8 mouse cellular contexts compared by ENCODE assay signal in genomic region chr2:163420366-163420886, GRCm38 (mm10). TPM values are rescaled to one million over a fixed set of nuclear protein-coding genes. Genes with fewer than 3 reads are reported as not detected.
DNase-seq lines count a peak whose midpoint lies in the region; ATAC-seq and TF ChIP-seq lines count a peak whose summit lies in the region.

No protein-coding gene starts in this region.

- H3K9me3 ChIP-seq in hindbrain, embryonic 12.5 days (replicated peaks), result no peaks in the 10 kb centered on the region
- no peaks in the 10 kb centered on the region for H3K9me3 ChIP-seq in midbrain, embryonic 10.5 days (replicated peaks)

- no peak for TF ChIP-seq CTCF in layer of hippocampus, adult 2 months (conservative IDR thresholded peaks at IDR 0.05)
- no peak for TF ChIP-seq CTCF in bone marrow, adult 2 months (IDR thresholded peaks at IDR 0.05; ENCODE audit: control insufficient read depth, insufficient read depth, low read length)

- H3K4me2 ChIP-seq in hindbrain, embryonic 12.5 days (replicated peaks), result peak overlapping the region; percentile 74

- 8% methylated on average over 10 of the region's 10 CpGs for WGBS in bone marrow, adult 2 months
- WGBS in hindbrain, embryonic 12.5 days, result 36% methylated on average over 10 of the region's 10 CpGs
- WGBS in midbrain, embryonic 10.5 days, result 43% methylated on average over 10 of the region's 10 CpGs

- H3K27ac ChIP-seq in layer of hippocampus, adult 2 months, result peak overlapping the region; percentile 89
- peak overlapping the region; percentile 21; the same call in 1 of the 2 replicates for H3K27ac ChIP-seq in bone marrow, adult 2 months (ENCODE audit: control insufficient read depth, insufficient read depth, low read depth, low read length, poor library complexity)
- H3K27ac ChIP-seq in hindbrain, embryonic 12.5 days, result no peak overlapping the region
- H3K27ac ChIP-seq in midbrain, embryonic 10.5 days (replicated peaks), result peak overlapping the region; percentile 90

- no peak for ATAC-seq in hindbrain, embryonic 12.5 days (ENCODE audit: low FRiP score)

- DNase-seq in layer of hippocampus, adult 2 months (ENCODE audit: low spot score in 2 of 2), result no peak
- no peak for DNase-seq in layer of hippocampus, postnatal 14 days (ENCODE audit: low spot score in 2 of 2)
- DNase-seq in midbrain, embryonic 10.5 days (ENCODE audit: low spot score), result no peak
- no peak for DNase-seq in embryo, embryonic 10 days (ENCODE audit: low spot score)
- DNase-seq in spleen, postnatal 4 days (ENCODE audit: low spot score in 2 of 2), result no peak
- no peak for DNase-seq in thymus, postnatal 0 days (ENCODE audit: low spot score)

- no peak for TF ChIP-seq POLR2A in bone marrow, adult 2 months (IDR thresholded peaks at IDR 0.05; ENCODE audit: borderline replicate concordance, control insufficient read depth, low read depth, low read length)

- H3K4me1 ChIP-seq in bone marrow, adult 2 months (ENCODE audit: control insufficient read depth, insufficient read depth, low read length), result peaks cover 3% of the 10 kb centered on the region; the same call in 1 of the 2 replicates
- peaks cover 27% of the 10 kb centered on the region for H3K4me1 ChIP-seq in hindbrain, embryonic 12.5 days
- H3K4me1 ChIP-seq in midbrain, embryonic 10.5 days, result peaks cover 28% of the 10 kb centered on the region

- H3K4me3 ChIP-seq in layer of hippocampus, adult 2 months, result peak overlapping the region; percentile 92
- peak overlapping the region; percentile 85 for H3K4me3 ChIP-seq in bone marrow, adult 2 months (replicated peaks; ENCODE audit: control insufficient read depth, low read depth, low read length)
- peak overlapping the region; percentile 98 for H3K4me3 ChIP-seq in hindbrain, embryonic 12.5 days
- H3K4me3 ChIP-seq in midbrain, embryonic 10.5 days, result peak overlapping the region; percentile 97

- no peaks in the 10 kb centered on the region for H3K36me3 ChIP-seq in hindbrain, embryonic 12.5 days
- H3K36me3 ChIP-seq in midbrain, embryonic 10.5 days, result peaks cover 14% of the 10 kb centered on the region

- no peaks in the 10 kb centered on the region for H3K27me3 ChIP-seq in hindbrain, embryonic 12.5 days
- H3K27me3 ChIP-seq in midbrain, embryonic 10.5 days (ENCODE audit: low read depth, poor library complexity, severe bottlenecking), result no peaks in the 10 kb centered on the region

- H3K9ac ChIP-seq in hindbrain, embryonic 12.5 days, result peak overlapping the region; percentile 76

RNA-seq across cellular contexts. Expression of gene Oser1, which starts 4.1 kb away (rescaled TPM):
- total RNA-seq in layer of hippocampus, adult 2 months (2021), result 10 to 100 TPM; 17.1 to 17.2 TPM
- 10 to 100 TPM; 17.8 to 19.5 TPM for total RNA-seq in layer of hippocampus, postnatal 14 days (2021)
- 34.1 and 70.4 TPM in 2 replicates for polyA plus RNA-seq in bone marrow, adult 2 months (2011; ENCODE audit: insufficient read depth, insufficient read length, low replicate concordance, missing spikeins)
- polyA plus RNA-seq in hindbrain, embryonic 12.5 days (2016; fragmentation: Nextera tagmentation; extraction: Ambion mirVana), result 67.9 and 70.8 TPM in 2 replicates
- 92.7 and 99.9 TPM in 2 replicates for polyA plus RNA-seq in midbrain, embryonic 10.5 days (2016; fragmentation: Nextera tagmentation; extraction: Ambion mirVana)
- polyA plus RNA-seq in thymus, postnatal 0 days (2015; fragmentation: Nextera tagmentation; extraction: Ambion mirVana), result 86.6 and 89.2 TPM in 2 replicates

RNA-seq across cellular contexts. Expression of gene Gdap1l1, which starts 17.9 kb away (rescaled TPM):
- total RNA-seq in layer of hippocampus, adult 2 months (2021), result 10 to 100 TPM; 61.5 to 70.7 TPM
- total RNA-seq in layer of hippocampus, postnatal 14 days (2021), result 10 to 100 TPM; 76.6 to 80.3 TPM
- not detected in 2 replicates for polyA plus RNA-seq in bone marrow, adult 2 months (2011; ENCODE audit: insufficient read depth, insufficient read length, low replicate concordance, missing spikeins)
- 68.7 and 70.1 TPM in 2 replicates for polyA plus RNA-seq in hindbrain, embryonic 12.5 days (2016; fragmentation: Nextera tagmentation; extraction: Ambion mirVana)
- 20.0 and 30.2 TPM in 2 replicates for polyA plus RNA-seq in midbrain, embryonic 10.5 days (2016; fragmentation: Nextera tagmentation; extraction: Ambion mirVana)
- 0.41 and 0.44 TPM in 2 replicates for polyA plus RNA-seq in thymus, postnatal 0 days (2015; fragmentation: Nextera tagmentation; extraction: Ambion mirVana)

RNA-seq across cellular contexts. Expression of gene Jph2, which starts 22.6 kb away (rescaled TPM):
- under 1 TPM; 0.41 to 0.54 TPM for total RNA-seq in layer of hippocampus, adult 2 months (2021)
- total RNA-seq in layer of hippocampus, postnatal 14 days (2021), result under 1 TPM; 0.46 to 0.64 TPM
- 0.23 TPM in 1 of 2 replicates, not detected in the other for polyA plus RNA-seq in bone marrow, adult 2 months (2011; ENCODE audit: insufficient read depth, insufficient read length, low replicate concordance, missing spikeins)
- polyA plus RNA-seq in hindbrain, embryonic 12.5 days (2016; fragmentation: Nextera tagmentation; extraction: Ambion mirVana), result 0.76 and 1.2 TPM in 2 replicates
- polyA plus RNA-seq in midbrain, embryonic 10.5 days (2016; fragmentation: Nextera tagmentation; extraction: Ambion mirVana), result 0.32 and 0.59 TPM in 2 replicates
- polyA plus RNA-seq in thymus, postnatal 0 days (2015; fragmentation: Nextera tagmentation; extraction: Ambion mirVana), result 0.19 and 0.22 TPM in 2 replicates

RNA-seq across cellular contexts. Expression of gene Fitm2, which starts 52.0 kb away (rescaled TPM):
- 10 to 100 TPM; 19.0 to 20.0 TPM for total RNA-seq in layer of hippocampus, adult 2 months (2021)
- 10 to 100 TPM; 17.8 to 20.5 TPM for total RNA-seq in layer of hippocampus, postnatal 14 days (2021)
- polyA plus RNA-seq in bone marrow, adult 2 months (2011; ENCODE audit: insufficient read depth, insufficient read length, low replicate concordance, missing spikeins), result 1.6 and 4.5 TPM in 2 replicates
- 13.0 and 13.1 TPM in 2 replicates for polyA plus RNA-seq in hindbrain, embryonic 12.5 days (2016; fragmentation: Nextera tagmentation; extraction: Ambion mirVana)
- polyA plus RNA-seq in midbrain, embryonic 10.5 days (2016; fragmentation: Nextera tagmentation; extraction: Ambion mirVana), result 9.8 and 11.2 TPM in 2 replicates
- 5.5 and 5.7 TPM in 2 replicates for polyA plus RNA-seq in thymus, postnatal 0 days (2015; fragmentation: Nextera tagmentation; extraction: Ambion mirVana)

Comparison
In these comparisons a context has a peak if more than half of its experiments do, and no peak if none do; other contexts are left out.
1. RNA of gene Gdap1l1, which starts 17.9 kb away (polyA plus RNA-seq): 68.7 to 70.1 TPM in hindbrain, embryonic 12.5 days and 20.0 to 30.2 TPM in midbrain, embryonic 10.5 days; 0.41 to 0.44 TPM in thymus, postnatal 0 days and not detected in bone marrow, adult 2 months; every median in the first group is over 10 times any median in the second.
2. Peak in every context shown above with its lines, with median percentiles within 50 percentile points of each other: H3K4me3 ChIP-seq.